Comparison of ENCODE assay signal across 21 mouse cellular contexts in genomic region chr8:111824334-111824733, GRCm38 (mm10). TPM values are rescaled to one million over a fixed set of nuclear protein-coding genes. Genes with fewer than 3 reads are reported as not detected.
DNase-seq lines count a peak whose midpoint lies in the region; ATAC-seq and TF ChIP-seq lines count a peak whose summit lies in the region.
"Had no signal": no experiment of that assay in that cellular context is flagged by ENCODE, and none has a peak within 500 bp of the region (broad histone marks: within the 10 kb centered on the region; RNA-seq: fewer than 3 reads in every experiment).

No protein-coding gene starts in this region.

- ATAC-seq in hindbrain, postnatal 0 days: no peak
- ATAC-seq in hindbrain, embryonic 11.5 days (ENCODE audit: low FRiP score): no peak
- ATAC-seq in lung, embryonic 14.5 days (ENCODE audit: insufficient read depth): no peak
- no peak for ATAC-seq in monocyte, adult 5-6 weeks (replicated peaks; ENCODE audit: insufficient number of reproducible peaks, low FRiP score, low TSS enrichment, poor library complexity, severe bottlenecking)
- ATAC-seq: forebrain, embryonic 14.5 days; inflammation-experienced regulatory T-cells, adult 6 months; midbrain, embryonic 15.5 days had no signal

- TF ChIP-seq CTCF in hindbrain, postnatal 0 days (IDR thresholded peaks at IDR 0.05; ENCODE audit: low read depth): peak; percentile 47; the same call in 1 of the 2 replicates
- TF ChIP-seq CTCF in lung, embryonic 14.5 days (IDR thresholded peaks at IDR 0.05; ENCODE audit: low read depth): peak; percentile 48

- no peaks in the 10 kb centered on the region for H3K9me3 ChIP-seq in hindbrain, postnatal 0 days (ENCODE audit: low read length)
- H3K9me3 ChIP-seq in hindbrain, embryonic 11.5 days (ENCODE audit: control insufficient read depth, low read length): no peaks in the 10 kb centered on the region
- no peaks in the 10 kb centered on the region for H3K9me3 ChIP-seq in lung, embryonic 14.5 days (ENCODE audit: low read depth, low read length)
- no peaks in the 10 kb centered on the region for H3K9me3 ChIP-seq in ES-E14 (ENCODE audit: control insufficient read depth, insufficient read depth, low read depth, low read length)
- H3K9me3 ChIP-seq: liver, embryonic 15.5 days; midbrain, embryonic 15.5 days; neural tube, embryonic 13.5 days had no signal

- DNase-seq in hindbrain, postnatal 0 days (ENCODE audit: low spot score): no peak
- DNase-seq in hindbrain, embryonic 11.5 days (ENCODE audit: low spot score): no peak
- no peak for DNase-seq in lung, embryonic 14.5 days
- no peak for DNase-seq in lung, adult 18-20 months
- no peak for DNase-seq in ES-E14 (ENCODE audit: low read depth, low spot score)
- DNase-seq in naive thymus-derived CD4-positive, alpha-beta T cell, adult 2 months (ENCODE audit: low read depth): peak; percentile 17
- no peak for DNase-seq in cerebellum, adult 9-10 months
- DNase-seq: adrenal gland, postnatal 25 days; cerebellum, adult 9-11 months; heart, adult 18-20 months; heart, postnatal 10 days; kidney, postnatal 14 days; layer of hippocampus, adult 9-11 months; right cerebral cortex, postnatal 25 days had no signal

- no peak overlapping the region for H3K9ac ChIP-seq in hindbrain, postnatal 0 days (replicated peaks; ENCODE audit: low read length)
- H3K9ac ChIP-seq in hindbrain, embryonic 11.5 days (ENCODE audit: low read depth, low read length): no peak overlapping the region
- H3K9ac ChIP-seq in lung, embryonic 14.5 days: no peak overlapping the region
- no peak overlapping the region for H3K9ac ChIP-seq in ES-E14 (ENCODE audit: insufficient read depth, low read depth, low read length, poor library complexity, severe bottlenecking)
- H3K9ac ChIP-seq: liver, embryonic 15.5 days; midbrain, embryonic 15.5 days; neural tube, embryonic 13.5 days had no signal

- 96% methylated on average over 5 of the region's 5 CpGs for WGBS in hindbrain, postnatal 0 days
- 96% methylated on average over 5 of the region's 5 CpGs for WGBS in hindbrain, embryonic 11.5 days
- 93% methylated on average over 5 of the region's 5 CpGs for WGBS in lung, embryonic 14.5 days

- in situ Hi-C loops in ES-E14 (cut with MboI; ENCODE audit: low sequenced_read_pairs in 2 of 2, unreplicated experiment in 2 of 2): no loop called here

- no peaks in the 10 kb centered on the region for H3K4me1 ChIP-seq in hindbrain, postnatal 0 days (ENCODE audit: insufficient read depth, low read length)
- no peaks in the 10 kb centered on the region for H3K4me1 ChIP-seq in hindbrain, embryonic 11.5 days (replicated peaks; ENCODE audit: control insufficient read depth, insufficient read depth, low read length)
- no peaks in the 10 kb centered on the region for H3K4me1 ChIP-seq in lung, embryonic 14.5 days (ENCODE audit: insufficient read depth)
- peaks cover 1 to 2% of the 10 kb centered on the region in 2 experiments; a peak in 2 of 4 replicates for H3K4me1 ChIP-seq in ES-E14 (ENCODE audit: control insufficient read depth in 2 of 2, insufficient read depth in 2 of 2, low read length in 2 of 2, poor library complexity in 1 of 2)
- H3K4me1 ChIP-seq: liver, embryonic 15.5 days; midbrain, embryonic 15.5 days; neural tube, embryonic 13.5 days had no signal

- no peaks in the 10 kb centered on the region for H3K27me3 ChIP-seq in hindbrain, postnatal 0 days (ENCODE audit: insufficient read depth, low read length)
- no peaks in the 10 kb centered on the region for H3K27me3 ChIP-seq in hindbrain, embryonic 11.5 days (ENCODE audit: control insufficient read depth, insufficient read depth, low read length)
- H3K27me3 ChIP-seq in lung, embryonic 14.5 days (ENCODE audit: insufficient read depth, low read length): no peaks in the 10 kb centered on the region
- H3K27me3 ChIP-seq: liver, embryonic 15.5 days; midbrain, embryonic 15.5 days; neural tube, embryonic 13.5 days had no signal

- no peak overlapping the region for H3K4me3 ChIP-seq in hindbrain, postnatal 0 days (ENCODE audit: low read length)
- no peak overlapping the region for H3K4me3 ChIP-seq in hindbrain, embryonic 11.5 days (ENCODE audit: low read depth, low read length)
- no peak overlapping the region for H3K4me3 ChIP-seq in lung, embryonic 14.5 days (ENCODE audit: low read depth, low read length)
- H3K4me3 ChIP-seq in ES-E14 (ENCODE audit: insufficient read depth in 1 of 2, low read depth in 1 of 2, low read length in 2 of 2, poor library complexity in 1 of 2, severe bottlenecking in 1 of 2): no peak overlapping the region
- H3K4me3 ChIP-seq: liver, embryonic 15.5 days; midbrain, embryonic 15.5 days; neural tube, embryonic 13.5 days had no signal

- peaks cover 8% of the 10 kb centered on the region; the same call in 1 of the 2 replicates for H3K36me3 ChIP-seq in hindbrain, postnatal 0 days (ENCODE audit: insufficient read depth, low read length)
- H3K36me3 ChIP-seq in hindbrain, embryonic 11.5 days (ENCODE audit: control insufficient read depth, insufficient read depth, low read length): peaks cover 2% of the 10 kb centered on the region; the same call in 1 of the 2 replicates
- H3K36me3 ChIP-seq in lung, embryonic 14.5 days (ENCODE audit: insufficient read depth): peaks cover 57% of the 10 kb centered on the region
- H3K36me3 ChIP-seq in ES-E14 (ENCODE audit: control insufficient read depth, insufficient read depth, low read length, poor library complexity, severe bottlenecking): peaks cover 26% of the 10 kb centered on the region

- no peak overlapping the region for H3K4me2 ChIP-seq in hindbrain, postnatal 0 days (ENCODE audit: low read depth, low read length)
- H3K4me2 ChIP-seq in hindbrain, embryonic 11.5 days (replicated peaks; ENCODE audit: low read depth, low read length): no peak overlapping the region
- H3K4me2 ChIP-seq in lung, embryonic 14.5 days: no peak overlapping the region
- H3K4me2 ChIP-seq: liver, embryonic 15.5 days; midbrain, embryonic 15.5 days; neural tube, embryonic 13.5 days had no signal

- H3K27ac ChIP-seq in hindbrain, postnatal 0 days: no peak overlapping the region
- H3K27ac ChIP-seq in hindbrain, embryonic 11.5 days (ENCODE audit: low read depth, low read length): no peak overlapping the region
- H3K27ac ChIP-seq in lung, embryonic 14.5 days (ENCODE audit: low read depth): no peak overlapping the region
- no peak overlapping the region for H3K27ac ChIP-seq in ES-E14 (ENCODE audit: insufficient read depth, low read depth, low read length, poor library complexity, severe bottlenecking)
- H3K27ac ChIP-seq: liver, embryonic 15.5 days; macrophage; midbrain, embryonic 15.5 days; neural tube, embryonic 13.5 days had no signal

TF ChIP-seq in ES-E14, 5 proteins besides CTCF, POLR2A, EP300 and RAD21:
- TF ChIP-seq MAFK (IDR thresholded peaks at IDR 0.05; ENCODE audit: insufficient read depth, low read depth, low read length): no peak
- no peak for TF ChIP-seq ZNF384 (IDR thresholded peaks at IDR 0.05; ENCODE audit: low read depth, low read length)
- peak; percentile 28; the same call in 1 of the 2 replicates for TF ChIP-seq ZC3H11A (IDR thresholded peaks at IDR 0.05; ENCODE audit: borderline replicate concordance, low read depth, low read length)
TF ChIP-seq in ES-E14: peak in this region for 1.

RNA-seq across cellular contexts. Expression of gene Cfdp1, which starts 29.8 kb away (rescaled TPM):
- total RNA-seq in hindbrain, postnatal 0 days (2014; rRNA removed): 24.9 and 26.5 TPM in 2 replicates
- 170 and 180 TPM in 2 replicates for polyA plus RNA-seq in hindbrain, postnatal 0 days (2015; fragmentation: Nextera tagmentation; extraction: Ambion mirVana)
- polyA plus RNA-seq in hindbrain, embryonic 11.5 days (2014; fragmentation: Nextera tagmentation; extraction: Ambion mirVana): 214 and 223 TPM in 2 replicates
- polyA plus RNA-seq in lung, embryonic 14.5 days (2014; fragmentation: Nextera tagmentation; extraction: Ambion mirVana): 195 and 200 TPM in 2 replicates
- 113 and 190 TPM in 2 replicates for total RNA-seq in ES-E14 (2012; rRNA removed)
- 135 to 169 TPM (median 155 TPM) in 3 replicates for total RNA-seq in monocyte, adult 5-6 weeks (2017)

RNA-seq across cellular contexts. Expression of gene Tmem170, which starts 52.2 kb away (rescaled TPM):
- total RNA-seq in hindbrain, postnatal 0 days (2014; rRNA removed): 3.2 and 3.5 TPM in 2 replicates
- 2.3 and 3.0 TPM in 2 replicates for polyA plus RNA-seq in hindbrain, postnatal 0 days (2015; fragmentation: Nextera tagmentation; extraction: Ambion mirVana)
- polyA plus RNA-seq in hindbrain, embryonic 11.5 days (2014; fragmentation: Nextera tagmentation; extraction: Ambion mirVana): 7.5 and 11.0 TPM in 2 replicates
- polyA plus RNA-seq in lung, embryonic 14.5 days (2014; fragmentation: Nextera tagmentation; extraction: Ambion mirVana): 7.0 and 7.3 TPM in 2 replicates
- 12.1 and 14.3 TPM in 2 replicates for total RNA-seq in ES-E14 (2012; rRNA removed)
- total RNA-seq in monocyte, adult 5-6 weeks (2017): 0.95 to 2.5 TPM (median 1.6 TPM) in 3 replicates
